Mouse (Mus musculus): ENCODE measurements at regions not wholly inside any gene's neighbourhood (a gene's known extent, or its start where the extent isn't known, plus 50 kb on each side); places are given as distances from the start of the nearest gene placed in this dataset.

- no peak for TF ChIP-seq CTCF (IDR thresholded peaks at IDR 0.05; ENCODE audit: low read depth)
- TF ChIP-seq EP300 (IDR thresholded peaks at IDR 0.05; ENCODE audit: low read depth) = no peak
Measured at GRCm38 (mm10) chr10:37412401-37412800, 273.7 kb upstream of the Marcks start.
